Mouse (Mus musculus) liver, embryonic 13.5 days (tissue): ENCODE measurements around the gene Ovca2. TPM values are rescaled to one million over a fixed set of nuclear protein-coding genes. Genes with fewer than 3 reads are reported as not detected.

Experiments
- ATAC-seq: fragments of 200-750 bp; cut with Nextera tagmentation; 2 replicates; pipeline ENCODE4 v1.8.0; 2017; ENCODE audit warnings: low read depth, mild to moderate bottlenecking, moderate number of reproducible peaks, moderate library complexity
- DNase-seq: peaks from one replicate; pipeline ENCODE4 v3.0.0; 2022
- H3K27ac ChIP-seq: fragments of 300-500 bp; sonication (generic); 2 replicates; pipeline ENCODE4 v1.5.1; 2015; ENCODE audit warnings: moderate library complexity, mild to moderate bottlenecking, inconsistent platforms
- H3K27me3 ChIP-seq: fragments of 300-500 bp; sonication (generic); 2 replicates; pipeline ENCODE4 v1.6.1; 2015; ENCODE audit warnings: mild to moderate bottlenecking, inconsistent platforms
- H3K36me3 ChIP-seq: fragments of 300-500 bp; sonication (generic); 2 replicates; pipeline ENCODE4 v1.6.1; 2015; ENCODE audit warnings: mild to moderate bottlenecking, inconsistent platforms
- H3K4me1 ChIP-seq: fragments of 300-500 bp; sonication (generic); replicated peaks from 2 replicates; pipeline ENCODE4 v1.6.1; 2015; ENCODE audit warnings: inconsistent platforms
- H3K4me2 ChIP-seq: fragments of 300-500 bp; sonication (generic); 2 replicates; pipeline ENCODE4 v1.6.1; 2015; ENCODE audit warnings: inconsistent platforms, mild to moderate bottlenecking, moderate library complexity
- H3K4me3 ChIP-seq: fragments of 300-500 bp; sonication (generic); replicated peaks from 2 replicates; pipeline ENCODE4 v1.5.1; 2015; ENCODE audit warnings: mild to moderate bottlenecking, inconsistent platforms
- H3K9ac ChIP-seq: fragments of 300-500 bp; sonication (generic); 2 replicates; pipeline ENCODE4 v1.6.1; 2015; ENCODE audit warnings: mild to moderate bottlenecking, inconsistent platforms
- H3K9me3 ChIP-seq: fragments of 300-500 bp; sonication (generic); replicated peaks from 2 replicates; pipeline ENCODE4 v1.6.1; 2016; ENCODE audit warnings: inconsistent platforms
- WGBS: fragments of 180-500 bp; shearing (Covaris S2); methylation state at CpG from one replicate; pipeline ENCODE4 v1.1.7; 2015; ENCODE audit not compliant: insufficient replicate concordance; 5-methylcytosine and 5-hydroxymethylcytosine counted together
- polyA plus RNA-seq: library from polyadenylated mRNA; unstranded; fragments of >200 nt; fragmentation: Nextera tagmentation; extraction: Ambion mirVana; gene quantifications from 2 replicates; pipeline ENCODE4 v1.2.1, GENCODE M21; 2015

The Ovca2 gene
- polyA plus RNA-seq, 1 experiment from 2014 or later, result 13.3 TPM

GRCm38 (mm10) chr11:75210755-75211154 lies 32.1 kb upstream of the Ovca2 start:
- Histone ChIP-seq H3K27ac (peak overlapping the region; percentile 83), H3K4me3 (no peak overlapping the region), H3K27me3 (peaks cover 26% of the 10 kb centered on the region), H3K36me3 (no peaks in the 10 kb centered on the region), H3K9me3 (no peaks in the 10 kb centered on the region), H3K4me2 (0 out of 2 replicates have a peak overlapping the region, but pooled peaks have one; percentile 53), H3K9ac (peak overlapping the region; percentile 26; the same call in 1 of the 2 replicates), H3K4me1 (peaks cover 76% of the 10 kb centered on the region)
- no peak for DNase-seq
- ATAC-seq, result no peak
- 45% methylated on average over 6 of the region's 6 CpGs for WGBS

- ATAC-seq, result peak; percentile 86
- H3K9me3 ChIP-seq, result no peaks in the 10 kb centered on the region
- H3K27ac ChIP-seq, result peak overlapping the region; percentile 83
- no peaks in the 10 kb centered on the region for H3K36me3 ChIP-seq
- peaks cover 19% of the 10 kb centered on the region for H3K27me3 ChIP-seq
- no peak overlapping the region for H3K4me3 ChIP-seq
- H3K4me1 ChIP-seq, result peaks cover 76% of the 10 kb centered on the region
- peak overlapping the region; percentile 57 for H3K9ac ChIP-seq
- peak overlapping the region; percentile 53 for H3K4me2 ChIP-seq
- DNase-seq, result peak; percentile 56
- WGBS, result 43% methylated on average over 4 of the region's 4 CpGs
Observed at GRCm38 (mm10) chr11:75210093-75210492, 31.5 kb upstream of the Ovca2 start.

- no peaks in the 10 kb centered on the region for H3K36me3 ChIP-seq
- no peaks in the 10 kb centered on the region for H3K9me3 ChIP-seq
- DNase-seq (no peak), ATAC-seq (no peak)
- peaks cover 81% of the 10 kb centered on the region for H3K4me1 ChIP-seq
- peak overlapping the region; percentile 83 for H3K27ac ChIP-seq
- peak overlapping the region; percentile 53; the same call in 1 of the 2 replicates for H3K4me2 ChIP-seq
- H3K9ac ChIP-seq, result peak overlapping the region; percentile 57
- no peak overlapping the region for H3K4me3 ChIP-seq
- peaks cover 12% of the 10 kb centered on the region for H3K27me3 ChIP-seq
- 44% methylated on average over 4 of the region's 4 CpGs for WGBS
Observed at GRCm38 (mm10) chr11:75209363-75209762, 30.7 kb upstream of the Ovca2 start.

- peaks cover 75% of the 10 kb centered on the region for H3K4me1 ChIP-seq
- H3K27ac ChIP-seq, result no peak overlapping the region
- H3K9me3 ChIP-seq, result no peaks in the 10 kb centered on the region
- 0 out of 2 replicates have a peak, but pooled peaks cover under 1% of the 10 kb centered on the region for H3K27me3 ChIP-seq
- H3K36me3 ChIP-seq, result no peaks in the 10 kb centered on the region
- ATAC-seq, result no peak
- H3K9ac ChIP-seq, result no peak overlapping the region
- 68% methylated on average over 4 of the region's 4 CpGs for WGBS
- no peak overlapping the region for H3K4me3 ChIP-seq
- no peak for DNase-seq
- H3K4me2 ChIP-seq, result no peak overlapping the region
Observed at GRCm38 (mm10) chr11:75206347-75206746, 27.7 kb upstream of the Ovca2 start.

- ATAC-seq (no peak), DNase-seq (no peak)
- WGBS, result 38% methylated on average over 9 of the region's 9 CpGs
- Histone ChIP-seq H3K4me3 (no peak overlapping the region), H3K9me3 (no peaks in the 10 kb centered on the region), H3K27ac (no peak overlapping the region), H3K4me1 (peaks cover 60% of the 10 kb centered on the region), H3K27me3 (peaks cover 18% of the 10 kb centered on the region), H3K4me2 (no peak overlapping the region), H3K9ac (no peak overlapping the region), H3K36me3 (no peaks in the 10 kb centered on the region)
Observed at GRCm38 (mm10) chr11:75204472-75204871, 25.8 kb upstream of the Ovca2 start.

GRCm38 (mm10) chr11:75203926-75204325 lies 25.3 kb upstream of the Ovca2 start:
- H3K4me1 ChIP-seq, result peaks cover 55% of the 10 kb centered on the region
- DNase-seq (no peak), ATAC-seq (no peak)
- H3K4me3 ChIP-seq, result no peak overlapping the region
- WGBS, result 78% methylated on average over 4 of the region's 4 CpGs
- H3K27me3 ChIP-seq, result peaks cover 22% of the 10 kb centered on the region
- H3K27ac ChIP-seq, result no peak overlapping the region
- H3K36me3 ChIP-seq, result no peaks in the 10 kb centered on the region
- no peak overlapping the region for H3K4me2 ChIP-seq
- H3K9ac ChIP-seq, result no peak overlapping the region
- no peaks in the 10 kb centered on the region for H3K9me3 ChIP-seq

GRCm38 (mm10) chr11:75201721-75202120 lies 23.1 kb upstream of the Ovca2 start:
- Histone ChIP-seq H3K9ac (no peak overlapping the region), H3K4me1 (peaks cover 51% of the 10 kb centered on the region), H3K36me3 (no peaks in the 10 kb centered on the region), H3K4me3 (no peak overlapping the region), H3K4me2 (no peak overlapping the region), H3K27me3 (peaks cover 44% of the 10 kb centered on the region), H3K9me3 (no peaks in the 10 kb centered on the region), H3K27ac (no peak overlapping the region)
- no peak for ATAC-seq
- DNase-seq, result no peak
- 53% methylated on average over 8 of the region's 8 CpGs for WGBS

- no peak for ATAC-seq
- Histone ChIP-seq H3K36me3 (no peaks in the 10 kb centered on the region), H3K4me3 (no peak overlapping the region), H3K27me3 (peaks cover 52% of the 10 kb centered on the region), H3K4me2 (no peak overlapping the region), H3K27ac (no peak overlapping the region), H3K9ac (no peak overlapping the region), H3K4me1 (peaks cover 49% of the 10 kb centered on the region), H3K9me3 (no peaks in the 10 kb centered on the region)
- WGBS, result 84% methylated on average over 12 of the region's 12 CpGs
- no peak for DNase-seq
Observed at GRCm38 (mm10) chr11:75200935-75201334, 22.3 kb upstream of the Ovca2 start.

GRCm38 (mm10) chr11:75199951-75200350 lies 21.3 kb upstream of the Ovca2 start:
- DNase-seq, result no peak
- Histone ChIP-seq H3K4me3 (no peak overlapping the region), H3K27me3 (peaks cover 61% of the 10 kb centered on the region), H3K4me2 (no peak overlapping the region), H3K9me3 (no peaks in the 10 kb centered on the region), H3K4me1 (peaks cover 42% of the 10 kb centered on the region), H3K27ac (no peak overlapping the region), H3K36me3 (no peaks in the 10 kb centered on the region), H3K9ac (no peak overlapping the region)
- ATAC-seq, result no peak
- 66% methylated on average over 5 of the region's 5 CpGs for WGBS

GRCm38 (mm10) chr11:75198792-75199191 lies 20.2 kb upstream of the Ovca2 start:
- Histone ChIP-seq H3K27me3 (peaks cover 73% of the 10 kb centered on the region), H3K9ac (no peak overlapping the region), H3K4me3 (no peak overlapping the region), H3K27ac (no peak overlapping the region), H3K36me3 (no peaks in the 10 kb centered on the region), H3K9me3 (no peaks in the 10 kb centered on the region), H3K4me2 (no peak overlapping the region), H3K4me1 (peaks cover 43% of the 10 kb centered on the region)
- WGBS, result 64% methylated on average over 4 of the region's 4 CpGs
- no peak for DNase-seq
- ATAC-seq, result no peak

GRCm38 (mm10) chr11:75197956-75198355 lies 19.3 kb upstream of the Ovca2 start:
- Histone ChIP-seq H3K4me3 (no peak overlapping the region), H3K4me1 (peaks cover 49% of the 10 kb centered on the region), H3K9ac (no peak overlapping the region), H3K27me3 (peaks cover 81% of the 10 kb centered on the region), H3K9me3 (no peaks in the 10 kb centered on the region), H3K27ac (no peak overlapping the region), H3K4me2 (no peak overlapping the region), H3K36me3 (no peaks in the 10 kb centered on the region)
- ATAC-seq, result no peak
- DNase-seq, result no peak
- WGBS, result 24% methylated on average over 7 of the region's 7 CpGs

GRCm38 (mm10) chr11:75196131-75196530 lies 17.5 kb upstream of the Ovca2 start:
- Histone ChIP-seq H3K9ac (no peak overlapping the region), H3K9me3 (no peaks in the 10 kb centered on the region), H3K4me2 (no peak overlapping the region), H3K27me3 (peaks cover 97% of the 10 kb centered on the region), H3K4me3 (no peak overlapping the region), H3K27ac (no peak overlapping the region), H3K36me3 (no peaks in the 10 kb centered on the region), H3K4me1 (peaks cover 42% of the 10 kb centered on the region)
- 47% methylated on average over 6 of the region's 6 CpGs for WGBS
- DNase-seq, result no peak
- ATAC-seq, result no peak
